28 mouse cellular contexts compared by ENCODE assay signal in the genomic region with DNA sequence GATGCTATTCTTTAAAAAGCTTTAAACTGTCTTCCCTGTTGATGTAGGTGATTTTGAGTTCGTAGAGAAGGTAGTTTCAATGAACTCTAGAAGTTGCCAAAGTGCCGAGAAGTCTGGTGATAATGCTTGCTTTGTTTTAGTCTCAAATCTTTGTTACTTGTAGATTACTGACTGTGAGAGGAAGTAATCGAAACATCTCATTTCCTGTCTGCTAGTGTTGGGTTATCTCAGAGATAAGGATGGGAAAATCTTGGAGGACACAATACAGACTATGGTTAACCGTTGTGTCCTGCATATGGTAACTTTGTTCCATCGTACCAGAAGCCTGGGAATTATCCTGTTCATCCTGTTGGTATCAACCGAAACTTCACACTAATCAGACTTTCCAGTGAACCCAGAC. TPM values are rescaled to one million over a fixed set of nuclear protein-coding genes. Genes with fewer than 3 reads are reported as not detected.
DNase-seq lines count a peak whose midpoint lies in the region; ATAC-seq and TF ChIP-seq lines count a peak whose summit lies in the region.
"Had no signal": no experiment of that assay in that cellular context is flagged by ENCODE, and none has a peak within 500 bp of the region (broad histone marks: within the 10 kb centered on the region; RNA-seq: fewer than 3 reads in every experiment).

No protein-coding gene starts in this region.

- TF ChIP-seq RAD21 in MEL (IDR thresholded peaks at IDR 0.05; ENCODE audit: low read depth, low read length), result no peak

- H3K9ac ChIP-seq in liver, embryonic 14.5 days (replicated peaks), result no peak overlapping the region
- no peak overlapping the region for H3K9ac ChIP-seq in MEL (ENCODE audit: control insufficient read depth, low read depth, low read length, poor library complexity, severe bottlenecking)
- H3K9ac ChIP-seq in liver, postnatal 0 days (replicated peaks), result no peak overlapping the region; the same call in 1 of the 2 replicates
- H3K9ac ChIP-seq: kidney, embryonic 15.5 days; limb, embryonic 13.5 days had no signal

- WGBS in liver, embryonic 14.5 days (ENCODE audit: insufficient replicate concordance), result 35% methylated on average over 6 of the region's 6 CpGs
- 39% methylated on average over 6 of the region's 6 CpGs for WGBS in liver, postnatal 0 days (ENCODE audit: insufficient replicate concordance)

- DNase-seq in liver, embryonic 14.5 days (ENCODE audit: low read depth in 3 of 3, low spot score in 3 of 3), result no peak
- DNase-seq in liver, result no peak
- DNase-seq in MEL (ENCODE audit: low read depth, low spot score), result peak; percentile 18
- DNase-seq in liver, postnatal 0 days, result no peak
- no peak for DNase-seq in spleen, postnatal 14 days (ENCODE audit: low spot score in 2 of 2)
- DNase-seq in embryo, embryonic 11 days, result no peak
- DNase-seq: adrenal gland, adult 8-10 months; cerebellum, adult 2 months; cerebellum, postnatal 36 days; kidney, adult 11 months; kidney, postnatal 4 days; layer of hippocampus, adult 9-11 months; lung, adult 18-20 months; lung, postnatal 4 days; right cerebral cortex, postnatal 14 days; spleen, adult 18-20 months had no signal

- H3K27me3 ChIP-seq in liver, embryonic 14.5 days (ENCODE audit: control insufficient read depth, insufficient read depth, low read length), result peaks cover 4% of the 10 kb centered on the region
- H3K27me3 ChIP-seq in MEL (ENCODE audit: control insufficient read depth in 1 of 2, insufficient read depth in 2 of 2, low read length in 2 of 2), result no peaks in the 10 kb centered on the region
- H3K27me3 ChIP-seq in liver, postnatal 0 days (ENCODE audit: insufficient read depth, low read length), result no peaks in the 10 kb centered on the region
- H3K27me3 ChIP-seq: forebrain, embryonic 12.5 days; kidney, embryonic 15.5 days; limb, embryonic 13.5 days had no signal

- TF ChIP-seq EP300 in liver, embryonic 14.5 days (IDR thresholded peaks at IDR 0.05; ENCODE audit: low read depth), result no peak
- peak; percentile 47 to 67; a peak in 3 of 4 replicates for TF ChIP-seq EP300 in MEL (IDR thresholded peaks at IDR 0.05; ENCODE audit: low read depth in 1 of 2, low read length in 2 of 2)
- no peak for TF ChIP-seq EP300 in liver, postnatal 0 days (IDR thresholded peaks at IDR 0.05; ENCODE audit: low read depth)

- H3K4me1 ChIP-seq in liver, embryonic 14.5 days (replicated peaks; ENCODE audit: control insufficient read depth in 2 of 2, insufficient read depth in 2 of 2, low read length in 1 of 2), result peaks cover 4 to 8% of the 10 kb centered on the region in 2 experiments
- peaks cover 10 to 11% of the 10 kb centered on the region in 2 experiments for H3K4me1 ChIP-seq in MEL (ENCODE audit: control insufficient read depth in 1 of 2, insufficient read depth in 2 of 2, low read length in 2 of 2)
- peaks cover 23% of the 10 kb centered on the region for H3K4me1 ChIP-seq in liver, postnatal 0 days (ENCODE audit: insufficient read depth)

- peaks cover 2% of the 10 kb centered on the region; the same call in 1 of the 2 replicates for H3K36me3 ChIP-seq in liver, embryonic 14.5 days (replicated peaks; ENCODE audit: control insufficient read depth, insufficient read depth, low read depth)
- peaks cover 4 to 23% of the 10 kb centered on the region in 2 experiments for H3K36me3 ChIP-seq in MEL (ENCODE audit: control insufficient read depth in 1 of 2, insufficient read depth in 2 of 2, low read length in 2 of 2)
- H3K36me3 ChIP-seq in liver, postnatal 0 days (replicated peaks; ENCODE audit: insufficient read depth, low read length), result peaks cover 10% of the 10 kb centered on the region

- no peak for TF ChIP-seq POLR2A in MEL (IDR thresholded peaks at IDR 0.05; ENCODE audit: control insufficient read depth in 1 of 2, insufficient read depth in 1 of 2, low read depth in 1 of 2, low read length in 2 of 2, poor library complexity in 1 of 2)

- no peak for ATAC-seq in liver, embryonic 14.5 days (ENCODE audit: insufficient read depth)
- ATAC-seq in CD4-positive, CD25-positive, alpha-beta regulatory T cell, adult 4 months, result peak; percentile 37
- ATAC-seq in liver, postnatal 0 days, result no peak
- ATAC-seq: hindbrain, postnatal 0 days had no signal

- 0 out of 2 replicates have a peak overlapping the region, but pooled peaks have one; percentile 96 for H3K4me2 ChIP-seq in liver, embryonic 14.5 days (ENCODE audit: low read depth)
- 0 out of 2 replicates have a peak overlapping the region, but pooled peaks have one; percentile 86 for H3K4me2 ChIP-seq in liver, postnatal 0 days (ENCODE audit: low read depth, low read length)

- H3K79me2 ChIP-seq in MEL (ENCODE audit: control insufficient read depth, insufficient read depth, low read length, poor library complexity), result peaks cover 28% of the 10 kb centered on the region

- H3K4me3 ChIP-seq in liver, embryonic 14.5 days (ENCODE audit: insufficient read depth in 1 of 2, low read depth in 2 of 2, low read length in 2 of 2), result no peak overlapping the region
- H3K4me3 ChIP-seq in MEL (ENCODE audit: control insufficient read depth in 1 of 2, insufficient read depth in 1 of 2, low read depth in 2 of 2, low read length in 2 of 2), result no peak overlapping the region
- no peak overlapping the region for H3K4me3 ChIP-seq in liver, postnatal 0 days (ENCODE audit: low read depth, low read length)
- H3K4me3 ChIP-seq: forebrain, embryonic 12.5 days; limb, embryonic 13.5 days had no signal

- H3K9me3 ChIP-seq in liver, embryonic 14.5 days (ENCODE audit: control insufficient read depth, low read length), result no peaks in the 10 kb centered on the region
- no peaks in the 10 kb centered on the region for H3K9me3 ChIP-seq in MEL (replicated peaks; ENCODE audit: insufficient read depth, low read length)
- peaks cover 5% of the 10 kb centered on the region; the same call in 1 of the 2 replicates for H3K9me3 ChIP-seq in liver, postnatal 0 days (ENCODE audit: low read length)
- H3K9me3 ChIP-seq: forebrain, embryonic 12.5 days; heart, embryonic 10.5 days had no signal

- no peak overlapping the region for H3K27ac ChIP-seq in liver, embryonic 14.5 days
- no peak overlapping the region for H3K27ac ChIP-seq in MEL (ENCODE audit: control insufficient read depth, low read depth, low read length)
- no peak overlapping the region for H3K27ac ChIP-seq in liver, postnatal 0 days (ENCODE audit: low read depth)
- H3K27ac ChIP-seq: forebrain, embryonic 12.5 days; heart, embryonic 10.5 days; hindbrain, embryonic 10.5 days; hindbrain, postnatal 0 days; kidney, embryonic 15.5 days; limb, embryonic 13.5 days had no signal

- TF ChIP-seq CTCF in liver, embryonic 14.5 days (IDR thresholded peaks at IDR 0.05; ENCODE audit: low read depth), result no peak
- no peak for TF ChIP-seq CTCF in MEL (IDR thresholded peaks at IDR 0.05 in 2 of 3, conservative IDR thresholded peaks at IDR 0.05 in 1 of 3; ENCODE audit: control insufficient read depth in 1 of 3, insufficient read depth in 1 of 3, low read depth in 2 of 3, low read length in 3 of 3, poor library complexity in 1 of 3, severe bottlenecking in 1 of 3)
- no peak for TF ChIP-seq CTCF in liver, postnatal 0 days (IDR thresholded peaks at IDR 0.05; ENCODE audit: low read depth)

TF ChIP-seq in MEL, 35 proteins besides CTCF, POLR2A, EP300 and RAD21:
- TF ChIP-seq MAX (IDR thresholded peaks at IDR 0.05; ENCODE audit: low read length) (no peak), KAT2A (conservative IDR thresholded peaks at IDR 0.05; ENCODE audit: low read depth, low read length) (no peak), ETS1 (IDR thresholded peaks at IDR 0.05; ENCODE audit: low read depth, low read length) (peak; percentile 35; the same call in 1 of the 2 replicates), BHLHE40 (IDR thresholded peaks at IDR 0.05; ENCODE audit: borderline replicate concordance, low read depth, low read length) (0 out of 2 replicates have a peak, but pooled peaks have one; percentile 5), USF1 (IDR thresholded peaks at IDR 0.05; ENCODE audit: low read depth, low read length) (no peak), GATA1 (IDR thresholded peaks at IDR 0.05; ENCODE audit: low read depth, low read length) (peak; percentile 83), RCOR1 (IDR thresholded peaks at IDR 0.05; ENCODE audit: low read depth, low read length) (peak; percentile 85)

RNA-seq across cellular contexts. Expression of a gene that starts 2.3 kb away (rescaled TPM):
- polyA plus RNA-seq in liver, embryonic 14.5 days (2012; rRNA removed), result 10.1 and 13.3 TPM in 2 replicates
- 35.9 and 36.4 TPM in 2 replicates for polyA plus RNA-seq in liver, embryonic 14.5 days (2014; fragmentation: Nextera tagmentation; extraction: Ambion mirVana)
- 10 to 100 TPM; 35.2 to 37.1 TPM for polyA plus RNA-seq in CD4-positive, CD25-positive, alpha-beta regulatory T cell, adult 4 months (2017; shearing (Covaris generic))
- total RNA-seq in MEL (2012; rRNA removed), result 32.6 and 35.4 TPM in 2 replicates
- 10 to 100 TPM in 1 of 2 experiments, not detected in 1; 42.9 TPM for polyA plus RNA-seq in MEL (2012; ENCODE audit: insufficient read depth in 1 of 2, insufficient read length in 2 of 2, low read depth in 1 of 2, low replicate concordance in 2 of 2, missing spikeins in 1 of 2)
- polyA plus RNA-seq in liver, postnatal 0 days (2015; fragmentation: Nextera tagmentation; extraction: Ambion mirVana), result 22.4 and 23.2 TPM in 2 replicates

RNA-seq across cellular contexts. Expression of a gene that starts 29.3 kb away (rescaled TPM):
- polyA plus RNA-seq in liver, embryonic 14.5 days (2012; rRNA removed), result 0.05 and 0.06 TPM in 2 replicates
- not detected in 2 replicates for polyA plus RNA-seq in liver, embryonic 14.5 days (2014; fragmentation: Nextera tagmentation; extraction: Ambion mirVana)
- 10 to 100 TPM; 24.2 to 27.1 TPM for polyA plus RNA-seq in CD4-positive, CD25-positive, alpha-beta regulatory T cell, adult 4 months (2017; shearing (Covaris generic))
- 0.12 TPM in 1 of 2 replicates, not detected in the other for total RNA-seq in MEL (2012; rRNA removed)
- under 1 TPM in 1 of 2 experiments, not detected in 1; 0.11 TPM for polyA plus RNA-seq in MEL (2012; ENCODE audit: insufficient read depth in 1 of 2, insufficient read length in 2 of 2, low read depth in 1 of 2, low replicate concordance in 2 of 2, missing spikeins in 1 of 2)
- 0.06 TPM in 1 of 2 replicates, not detected in the other for polyA plus RNA-seq in liver, postnatal 0 days (2015; fragmentation: Nextera tagmentation; extraction: Ambion mirVana)
- total RNA-seq: ES-E14; granulocyte monocyte progenitor cell, adult 5-6 weeks; midbrain, postnatal 0 days had no signal
- polyA plus RNA-seq: heart, postnatal 0 days; kidney, embryonic 15.5 days; neural tube, embryonic 11.5 days had no signal

RNA-seq across cellular contexts. Expression of a gene that starts 50.7 kb away (rescaled TPM):
- polyA plus RNA-seq in liver, embryonic 14.5 days (2012; rRNA removed), result 1.4 and 2.4 TPM in 2 replicates
- 2.6 and 4.1 TPM in 2 replicates for polyA plus RNA-seq in liver, embryonic 14.5 days (2014; fragmentation: Nextera tagmentation; extraction: Ambion mirVana)
- polyA plus RNA-seq in CD4-positive, CD25-positive, alpha-beta regulatory T cell, adult 4 months (2017; shearing (Covaris generic)), result 1 to 10 TPM; 4.7 to 6.2 TPM
- total RNA-seq in MEL (2012; rRNA removed), result not detected in 2 replicates
- polyA plus RNA-seq in MEL (2012; ENCODE audit: insufficient read depth in 1 of 2, insufficient read length in 2 of 2, low read depth in 1 of 2, low replicate concordance in 2 of 2, missing spikeins in 1 of 2), result not detected
- polyA plus RNA-seq in liver, postnatal 0 days (2015; fragmentation: Nextera tagmentation; extraction: Ambion mirVana), result 1.7 and 1.8 TPM in 2 replicates
- total RNA-seq: granulocyte monocyte progenitor cell, adult 5-6 weeks had no signal

Comparison
In these comparisons a context has a peak if more than half of its experiments do, and no peak if none do; other contexts are left out.
1. RNA of a gene that starts 29.3 kb away (polyA plus RNA-seq): 24.2 to 27.1 TPM in CD4-positive, CD25-positive, alpha-beta regulatory T cell, adult 4 months; 0.11 TPM in MEL, 0.06 TPM in liver, postnatal 0 days and 0.05 to 0.06 TPM in liver, embryonic 14.5 days; every median in the first group is over 10 times any median in the second.